Mouse (Mus musculus): ENCODE measurements around the gene Npepps. TPM values are rescaled to one million over a fixed set of nuclear protein-coding genes. Genes with fewer than 3 reads are reported as not detected.
"Not testable (repeated sequence)": the region's sequence is repeated elsewhere in the genome, so short reads cannot be mapped to it uniquely, and the experiment has no call there.

Npepps gene
- total RNA-seq, 2 experiments from 2014 or later: 75.6 to 79.8 TPM

DNA sequence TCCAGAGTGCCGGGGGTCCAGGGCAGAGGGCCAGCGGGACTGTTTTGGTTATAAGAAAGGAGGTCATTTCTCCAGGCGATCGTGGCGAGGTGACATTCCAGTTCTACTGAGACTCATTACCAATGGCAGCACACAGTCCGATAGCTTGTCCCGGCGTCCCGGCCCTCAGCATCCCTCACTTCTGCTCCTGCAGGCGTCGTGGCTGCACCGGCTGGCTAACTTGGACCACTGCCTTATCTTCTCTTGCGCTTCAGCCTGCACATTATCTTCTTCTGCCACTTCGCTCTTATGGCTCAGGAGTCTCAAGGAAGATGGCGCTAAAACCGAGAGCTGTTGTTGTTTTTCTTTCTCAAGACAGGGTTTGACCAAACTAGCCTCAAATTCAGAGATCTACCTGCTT, 21.0 kb upstream of the Npepps start:
- intact Hi-C loops (cut with DNase I): no loop called here
- no peak for DNase-seq (ENCODE audit: low spot score)

DNA sequence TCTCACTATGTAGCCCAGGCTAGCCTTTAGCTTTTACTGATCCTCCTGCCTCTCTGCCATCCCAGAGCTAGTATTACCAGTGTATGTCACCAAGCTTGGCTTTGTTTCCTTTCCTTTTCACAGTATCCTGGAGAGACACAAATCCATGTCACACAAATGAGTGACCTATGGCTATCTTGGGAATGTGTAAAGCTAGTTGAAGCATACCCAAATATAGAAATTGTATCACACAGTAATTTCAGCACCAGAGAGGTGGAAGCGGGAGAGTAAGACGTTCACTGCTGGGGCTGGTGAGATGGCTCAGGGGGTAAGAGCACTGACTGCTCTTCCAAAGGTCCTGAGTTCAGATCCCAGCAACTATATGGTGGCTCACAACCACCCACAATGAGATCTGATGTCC, 19.5 kb upstream of the Npepps start:
- no peak for DNase-seq (ENCODE audit: low spot score)
- intact Hi-C loops (cut with DNase I): no loop called here

DNA sequence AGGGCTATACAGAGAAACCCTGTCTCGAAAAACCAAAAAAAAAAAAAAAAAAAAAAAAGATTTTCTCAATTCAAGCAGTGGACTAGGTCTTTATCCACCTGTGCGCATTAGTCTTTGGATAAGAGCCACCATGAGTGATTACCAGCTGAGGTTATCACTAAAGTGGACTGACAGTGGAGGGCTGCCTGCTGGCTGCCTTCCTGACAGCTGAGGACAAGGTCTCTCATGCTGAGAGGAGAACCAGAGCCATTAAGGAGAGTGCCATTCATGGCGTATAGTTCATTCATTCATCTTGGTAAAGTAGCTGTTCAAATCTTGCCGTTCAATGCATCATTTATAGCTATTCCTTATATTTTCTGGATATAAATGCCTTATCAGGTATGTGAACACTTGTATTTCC, 16.1 kb upstream of the Npepps start:
- intact Hi-C loops (cut with DNase I): no loop called here
- no peak for DNase-seq (ENCODE audit: low spot score)

DNA sequence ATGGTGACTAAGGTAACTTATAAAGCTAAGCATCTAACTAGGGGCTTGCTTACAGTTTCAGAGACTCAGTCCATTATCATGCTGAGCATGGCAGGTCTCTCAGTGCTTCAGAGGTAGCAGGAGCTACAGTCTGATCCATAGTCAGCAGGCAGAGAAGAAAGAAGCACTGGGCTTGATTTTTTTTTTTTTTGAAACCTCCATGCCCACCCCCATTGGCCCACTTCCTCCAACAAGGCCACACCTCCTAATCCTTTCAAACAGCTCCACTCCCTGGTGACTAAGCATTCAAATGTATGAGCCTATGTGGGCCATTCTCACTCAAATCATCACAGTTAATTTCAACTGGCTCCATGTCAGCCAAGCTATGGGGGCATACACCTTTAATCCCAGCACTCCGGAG, 12.3 kb upstream of the Npepps start:
- intact Hi-C loops (cut with DNase I): no loop called here
- no peak for DNase-seq (ENCODE audit: low spot score)

DNA sequence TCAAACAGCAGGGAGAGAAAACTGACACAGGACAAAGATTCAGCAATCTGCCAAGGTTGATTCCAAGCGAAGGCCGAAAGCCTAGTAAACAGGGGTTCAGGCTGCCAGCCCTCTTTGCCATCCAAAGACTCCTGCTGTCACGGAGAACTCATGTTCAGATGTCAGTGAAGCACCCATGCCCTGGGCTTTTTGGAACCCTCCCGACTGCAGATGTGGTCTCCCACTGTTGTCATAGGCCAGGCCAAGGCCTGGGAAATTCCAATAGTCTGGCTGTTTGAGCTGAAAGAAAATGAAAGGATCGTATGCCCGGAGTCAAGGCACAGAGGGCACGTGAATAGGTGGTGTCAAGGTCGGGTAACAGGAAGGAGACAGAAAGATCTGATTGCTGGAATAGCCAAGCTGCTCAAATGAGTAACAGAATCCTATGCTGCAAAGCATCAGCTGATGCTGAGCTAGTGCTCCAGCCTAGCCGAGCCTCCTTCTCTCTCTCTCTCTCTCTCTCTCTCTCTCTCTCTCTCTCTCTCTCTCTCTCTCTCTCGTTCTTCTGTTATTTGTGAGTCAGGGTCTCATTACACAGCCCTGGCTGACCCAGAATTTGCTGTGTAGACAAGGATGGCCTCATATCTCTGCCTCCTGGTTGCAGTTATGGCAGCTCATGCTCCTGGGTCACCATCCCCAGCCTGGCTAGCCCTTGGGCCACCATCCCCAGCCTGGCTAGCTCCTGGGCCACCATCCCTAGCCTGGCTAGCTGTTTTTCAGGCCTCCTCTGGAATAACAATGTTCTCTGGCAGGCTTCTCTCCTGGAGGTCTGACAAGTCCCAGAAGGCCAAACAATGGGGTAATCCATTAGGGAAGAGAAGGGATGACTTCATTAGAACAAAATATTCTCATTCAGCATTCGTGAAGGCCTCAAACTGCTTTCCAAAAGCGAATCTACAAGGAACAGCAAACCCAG, 9.1 kb upstream of the Npepps start:
- intact Hi-C loops (cut with DNase I): no loop called here
- peak; percentile 58 for DNase-seq (ENCODE audit: low spot score)

DNA sequence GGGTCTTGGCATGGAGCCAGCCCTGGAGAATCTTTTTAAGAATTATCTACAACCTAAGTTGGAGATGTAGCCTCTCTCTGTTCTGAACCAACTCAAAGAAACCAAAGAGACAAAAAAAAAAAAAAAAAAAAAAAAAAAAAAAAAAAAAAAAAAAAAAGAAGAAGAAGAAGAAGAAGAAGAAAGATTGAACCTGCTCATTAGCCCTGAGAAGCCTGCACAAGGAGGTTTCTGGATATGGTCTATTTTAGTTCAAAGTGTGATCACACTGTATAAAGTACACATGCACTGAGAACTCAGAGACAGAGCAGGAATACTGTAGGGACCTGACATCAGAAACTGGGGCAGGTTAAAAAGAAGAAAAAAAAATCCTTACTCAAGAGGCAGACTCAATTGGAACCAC, 7.2 kb upstream of the Npepps start:
- no peak for DNase-seq (ENCODE audit: low spot score)
- intact Hi-C loops (cut with DNase I): no loop called here

DNA sequence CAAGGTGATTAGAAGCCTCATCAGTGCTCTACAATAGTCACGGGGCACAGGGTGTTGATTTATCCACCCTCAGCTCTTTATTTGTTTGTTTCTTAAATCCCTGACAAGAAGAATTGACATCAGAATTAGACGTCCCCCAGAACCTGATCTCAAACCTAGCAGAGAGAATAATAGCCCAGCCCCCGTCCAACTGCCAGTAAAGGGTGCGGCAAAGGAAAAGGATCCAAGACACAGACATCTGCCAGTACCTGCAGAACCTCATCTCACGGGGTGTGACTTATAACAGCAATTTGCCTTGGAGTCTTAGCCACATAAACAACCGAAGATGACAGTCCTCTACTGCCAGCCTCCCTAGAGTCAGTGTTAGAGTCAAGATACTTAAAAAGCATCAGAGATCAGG, 6.5 kb upstream of the Npepps start:
- intact Hi-C loops (cut with DNase I): no loop called here
- no peak for DNase-seq (ENCODE audit: low spot score)

DNA sequence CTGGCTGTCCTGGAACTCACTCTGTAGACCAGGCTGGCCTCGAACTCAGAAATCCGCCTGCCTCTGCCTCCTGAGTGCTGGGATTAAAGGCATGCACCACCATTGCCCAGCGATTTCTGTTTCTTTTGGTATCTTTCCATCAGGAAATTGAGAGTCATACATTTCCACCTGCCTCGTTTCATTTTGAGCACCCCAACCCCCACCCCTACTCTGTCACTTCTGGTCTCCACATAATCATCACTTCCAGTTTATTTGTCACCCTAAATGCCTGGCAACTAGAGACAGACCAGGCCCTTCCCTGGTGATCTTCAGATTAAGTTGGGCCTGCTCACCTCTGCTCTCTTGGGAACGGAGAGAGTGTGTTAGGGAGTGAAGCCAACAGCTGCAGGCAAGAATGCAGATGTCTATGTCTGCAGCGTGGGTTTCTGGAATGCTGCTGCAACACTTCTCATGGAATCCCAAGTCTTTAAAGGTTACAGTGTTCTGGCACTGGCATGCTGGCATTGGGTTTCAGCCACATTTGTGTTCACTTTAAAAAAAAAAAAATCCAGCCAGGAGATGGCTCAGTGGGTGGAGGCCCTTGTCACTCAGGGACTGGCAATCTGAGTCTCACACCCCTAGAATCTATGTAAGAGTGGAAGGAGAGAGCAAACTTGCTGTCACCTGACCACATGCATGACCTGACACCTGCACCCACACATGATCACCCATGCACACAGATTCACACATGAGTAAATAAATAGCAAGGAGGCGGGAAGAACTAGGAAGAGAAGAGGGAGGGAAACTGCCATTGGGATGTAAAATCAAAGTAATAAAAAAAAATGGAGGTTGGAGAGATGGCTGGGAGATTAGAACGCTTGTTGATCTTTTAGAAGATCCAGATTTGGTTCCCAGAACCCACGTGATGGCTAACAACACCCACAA, 5.7 kb upstream of the Npepps start:
- no peak for DNase-seq (ENCODE audit: low spot score)
- intact Hi-C loops (cut with DNase I): no loop called here

DNA sequence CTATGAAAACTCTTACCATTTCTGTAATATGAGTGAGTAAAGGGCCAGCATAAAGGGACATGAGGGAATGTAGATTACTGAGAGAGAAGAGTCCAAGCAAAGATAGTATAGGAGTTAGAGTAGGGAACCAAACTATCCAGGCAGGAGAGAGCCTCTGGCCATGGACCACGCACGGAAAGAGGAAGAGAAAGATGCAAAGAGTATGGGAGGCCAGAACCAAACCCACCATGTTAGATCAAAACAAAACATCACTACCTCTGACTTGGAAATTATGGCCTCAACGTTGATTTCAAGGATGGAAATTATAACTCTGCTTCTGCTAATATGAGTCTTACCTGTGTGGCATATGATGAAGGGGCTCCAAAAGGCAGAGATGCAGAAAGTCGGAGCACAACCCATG, 4.4 kb upstream of the Npepps start:
- intact Hi-C loops (cut with DNase I): no loop called here
- no peak for DNase-seq (ENCODE audit: low spot score)

DNA sequence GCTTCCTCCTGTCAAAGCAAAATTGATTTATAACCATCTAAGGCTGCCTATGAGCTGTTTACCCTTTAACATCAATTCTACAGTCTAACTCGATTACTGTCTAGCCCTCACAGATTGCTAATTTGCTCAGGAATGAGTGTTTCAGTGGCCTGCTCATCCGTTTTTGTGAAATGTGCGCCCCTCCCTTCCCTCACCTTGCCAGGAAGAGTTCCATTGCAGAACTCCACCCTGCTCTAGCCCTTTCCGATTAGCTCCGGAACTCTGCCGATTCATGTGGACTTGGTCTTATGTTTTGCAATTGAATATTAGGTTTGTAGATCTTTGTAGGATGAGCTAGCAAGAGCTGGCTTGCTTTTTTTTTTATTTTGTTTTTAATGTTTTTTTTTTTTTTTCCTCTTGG, 1.7 kb upstream of the Npepps start:
- no peak for DNase-seq (ENCODE audit: low spot score)
- intact Hi-C loops (cut with DNase I): no loop called here

DNA sequence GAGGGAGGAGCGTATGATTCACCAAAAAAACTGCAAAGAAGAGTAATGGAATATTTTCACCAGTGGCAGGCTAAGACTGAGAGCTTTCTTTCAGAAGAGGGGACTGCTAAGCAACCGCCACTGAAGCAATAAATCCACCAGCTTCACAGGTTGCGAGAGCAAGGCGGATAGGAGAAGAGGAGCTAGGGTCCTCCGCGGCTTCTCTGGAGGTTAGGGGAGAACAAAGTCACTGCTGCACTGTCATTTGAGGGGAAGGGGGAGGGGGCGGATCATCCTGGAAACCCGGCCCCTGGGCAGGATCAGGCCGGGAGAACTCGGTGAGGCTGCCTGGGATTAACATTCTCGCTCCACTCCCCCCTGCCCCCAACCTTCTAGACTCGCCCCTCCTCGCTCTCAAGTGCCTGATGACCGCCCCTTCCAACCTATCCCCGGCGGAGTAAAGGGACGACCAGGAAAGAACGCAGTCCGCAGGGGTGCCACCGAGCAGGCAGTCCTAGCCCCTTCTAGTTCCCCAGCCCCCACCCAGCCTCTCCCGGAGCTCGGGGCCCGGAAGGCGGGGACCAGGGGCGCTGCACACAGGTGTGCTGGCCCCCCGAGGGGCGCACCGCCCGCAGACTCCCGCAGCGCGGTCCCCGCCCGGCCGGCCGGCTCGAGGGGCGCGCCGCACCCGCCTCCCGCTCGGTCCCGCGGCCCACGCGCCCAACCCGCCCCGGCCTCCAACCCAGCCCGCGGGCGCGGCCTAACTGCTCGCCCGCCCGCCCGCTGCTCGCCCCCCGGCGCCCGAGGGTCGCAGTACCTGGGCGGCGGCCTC, 828 bp downstream of the Npepps start:
- peak; percentile 29 for DNase-seq (ENCODE audit: low spot score)
- intact Hi-C loops (cut with DNase I): loop anchor here (1.0 kb wide), 1 partner anchor 36 kb away; the partner anchor contains the start of gene Mrpl45

DNA sequence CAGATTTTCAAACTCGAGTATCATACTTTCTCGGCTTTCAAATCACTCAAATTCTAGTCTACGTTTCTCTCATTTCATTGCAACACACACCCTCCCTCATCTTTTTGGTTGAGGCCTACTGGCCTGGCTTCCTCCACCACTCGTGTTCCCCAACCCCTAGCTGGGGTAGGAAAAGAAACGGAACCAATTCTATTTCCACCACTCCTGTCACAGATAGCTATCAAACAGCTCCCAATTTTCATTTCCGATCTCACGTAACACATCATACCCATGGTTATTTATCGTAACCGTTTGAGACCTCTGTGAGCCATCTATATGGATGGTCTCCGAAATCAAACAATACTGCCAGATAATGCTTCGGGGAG, 1.4 kb downstream of the Npepps start:
- intact Hi-C loops (cut with DNase I): no loop called here

DNA sequence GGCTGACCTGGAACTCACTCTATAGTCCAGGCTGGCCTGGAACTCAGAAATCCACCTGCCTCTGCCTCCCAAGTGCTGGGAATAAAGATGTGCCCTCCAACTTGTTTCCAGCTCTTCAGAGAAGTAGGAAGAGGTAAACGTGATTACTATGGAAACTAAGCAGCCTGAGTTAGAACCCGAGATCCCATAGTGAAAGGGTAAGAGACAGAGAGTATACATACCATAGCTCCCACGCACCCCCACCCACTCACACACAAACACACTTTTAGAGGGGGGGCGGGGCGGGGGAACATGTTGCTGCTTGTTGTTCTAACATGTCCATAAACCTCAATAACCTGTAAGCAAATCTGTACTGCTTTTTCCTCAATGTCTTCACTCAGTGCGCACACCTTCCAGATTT, 2.0 kb downstream of the Npepps start:
- DNase-seq (ENCODE audit: low spot score): no peak

More for the DNA sequence above, 1.4 kb downstream of the Npepps start:
- DNase-seq (ENCODE audit: low spot score): no peak

DNA sequence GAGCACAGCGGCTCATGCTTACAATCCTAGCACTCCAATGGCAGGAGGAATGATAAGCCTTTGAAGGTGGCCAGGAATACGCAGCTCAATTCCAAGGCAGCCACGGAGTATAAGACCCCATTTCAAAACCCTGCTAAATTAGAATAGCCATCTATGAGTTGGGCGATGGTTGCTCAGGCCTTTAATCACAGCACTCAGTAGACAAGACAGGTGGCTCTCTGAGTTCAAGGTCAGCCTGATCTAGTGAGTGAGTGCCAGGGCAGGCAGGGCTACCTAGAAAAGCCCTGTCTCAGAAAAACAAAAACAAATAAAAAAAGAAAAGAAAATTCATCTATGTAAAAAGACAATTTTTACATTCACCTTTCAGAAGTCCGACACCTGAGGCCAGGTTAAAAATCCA, 3.3 kb downstream of the Npepps start:
- intact Hi-C loops (cut with DNase I): no loop called here

More for the DNA sequence above, 2.0 kb downstream of the Npepps start:
- intact Hi-C loops (cut with DNase I): no loop called here

DNA sequence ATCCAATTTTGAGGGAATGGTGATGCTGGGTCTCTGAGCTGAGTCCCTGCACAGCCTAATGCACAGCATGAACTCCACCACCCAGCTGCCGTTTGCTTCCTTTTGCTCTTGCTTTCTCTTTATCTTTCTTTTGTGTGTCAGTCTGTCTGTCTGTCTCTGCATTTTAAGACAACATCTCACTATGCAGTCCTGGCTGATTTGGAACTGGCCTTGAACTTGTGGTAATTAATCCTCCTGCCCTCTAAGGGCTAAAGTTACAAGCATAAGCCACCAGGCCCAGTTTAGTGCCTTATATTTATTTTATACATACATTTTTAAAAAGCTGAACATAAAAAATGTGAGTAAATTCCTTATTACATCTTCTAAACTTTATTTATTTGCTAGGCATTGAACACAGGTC, 4.4 kb downstream of the Npepps start:
- no peak for DNase-seq (ENCODE audit: low spot score)
- intact Hi-C loops (cut with DNase I): no loop called here

More for the DNA sequence above, 3.3 kb downstream of the Npepps start:
- DNase-seq (ENCODE audit: low spot score): no peak

DNA sequence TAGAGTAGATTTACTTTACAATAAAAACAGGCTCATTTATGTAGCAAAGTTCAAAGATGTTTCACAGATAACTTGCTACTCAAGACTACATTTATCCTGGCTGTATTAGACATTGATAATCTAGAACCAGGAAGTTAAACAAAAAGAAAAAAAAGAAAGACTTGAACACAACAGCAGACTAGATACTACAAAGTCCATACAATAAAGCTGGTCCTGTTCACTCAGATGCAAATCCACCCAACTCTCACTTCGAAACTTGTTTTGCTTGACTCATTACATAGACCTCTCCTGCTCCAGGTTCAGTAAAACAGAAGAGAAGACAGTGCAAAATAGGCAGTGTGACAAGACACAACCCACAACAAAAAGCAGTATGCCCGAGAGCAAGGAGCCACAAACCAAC, 5.1 kb downstream of the Npepps start:
- no peak for DNase-seq (ENCODE audit: low spot score)
- intact Hi-C loops (cut with DNase I): no loop called here

DNA sequence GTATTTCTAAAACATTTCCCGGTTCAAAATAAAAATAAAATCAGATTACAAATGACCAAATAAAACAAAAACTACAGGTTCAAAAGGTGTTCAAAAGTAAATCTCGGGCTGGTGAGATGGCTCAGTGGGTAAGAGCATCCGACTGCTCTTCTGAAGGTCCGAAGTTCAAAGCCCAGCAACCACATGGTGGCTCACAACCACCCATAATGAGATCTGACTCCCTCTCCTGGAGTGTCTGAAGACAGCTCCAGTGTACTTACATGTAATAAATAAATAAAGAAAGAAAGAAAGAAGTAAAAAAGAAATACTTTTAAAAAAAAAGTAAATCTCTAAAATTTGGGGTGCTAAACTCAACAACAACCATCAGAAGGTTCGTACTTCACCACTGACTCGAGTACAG, 5.5 kb downstream of the Npepps start:
- intact Hi-C loops (cut with DNase I); DNase-seq (ENCODE audit: low spot score): not testable (repeated sequence)

DNA sequence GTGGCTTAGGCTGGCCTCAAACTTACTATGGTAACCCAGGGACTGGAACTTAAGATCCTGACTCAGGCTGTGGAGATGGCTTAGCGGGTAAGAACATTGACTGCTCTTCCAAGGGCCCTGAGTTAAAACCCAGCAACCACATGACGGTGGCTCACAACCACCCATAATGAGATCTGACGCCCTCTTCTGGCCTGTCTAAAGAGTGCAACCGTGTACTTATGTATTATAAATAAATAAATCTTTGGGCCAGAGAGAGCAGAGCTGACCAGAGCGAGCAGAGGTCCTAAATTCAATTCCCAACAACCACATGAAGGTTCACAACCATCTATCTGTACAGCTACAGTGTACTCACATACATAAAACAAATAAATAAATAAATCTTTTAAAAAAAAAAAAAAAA, 6.8 kb downstream of the Npepps start:
- no peak for DNase-seq (ENCODE audit: low spot score)
- intact Hi-C loops (cut with DNase I): no loop called here

DNA sequence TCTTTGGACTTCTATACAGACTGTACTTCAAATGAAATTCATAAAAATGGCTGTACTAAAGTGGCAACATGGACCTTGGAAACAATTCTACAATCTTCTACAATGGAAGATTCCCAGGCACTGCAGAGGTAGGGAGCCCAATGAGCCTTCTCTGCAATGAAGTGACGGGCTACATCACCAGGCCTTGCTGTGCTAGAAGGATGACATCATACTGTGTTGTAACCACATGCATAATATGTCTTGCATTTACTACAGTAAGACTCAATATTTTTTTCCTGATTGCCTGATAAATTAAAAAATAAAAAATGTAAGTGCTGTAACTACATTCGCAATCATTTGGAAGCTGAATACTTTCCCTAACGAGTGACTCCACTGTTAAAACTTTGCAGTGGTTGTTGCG, 7.6 kb downstream of the Npepps start:
- DNase-seq (ENCODE audit: low spot score): no peak
- intact Hi-C loops (cut with DNase I): no loop called here

DNA sequence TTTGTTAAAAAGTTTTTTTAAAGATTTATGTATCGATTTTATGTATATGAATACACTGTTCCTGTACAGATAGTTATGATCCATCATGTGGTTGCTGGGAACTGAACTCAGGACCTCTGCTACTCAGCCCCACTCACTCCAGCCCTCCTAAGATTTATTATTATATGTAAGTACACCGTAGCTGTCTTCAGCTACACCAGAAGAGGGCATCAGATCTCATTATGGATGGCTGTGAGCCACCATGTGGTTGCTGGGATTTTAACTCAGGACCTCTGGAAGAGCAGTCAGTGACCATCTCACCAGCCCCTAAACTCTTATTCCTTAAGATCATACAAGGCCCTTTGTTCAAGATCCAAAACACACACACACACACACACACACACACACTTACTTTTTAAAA, 10.4 kb downstream of the Npepps start:
- DNase-seq (ENCODE audit: low spot score); intact Hi-C loops (cut with DNase I): not testable (repeated sequence)
